Mouse (Mus musculus) frontal cortex, adult (tissue): ENCODE measurements around the gene Cd69.

ENCODE experiments used
- ATAC-seq: cut with Nextera tagmentation; 2 replicates; pipeline ENCODE4 v1.9.2; 2017; ENCODE audit warnings: mild to moderate bottlenecking, moderate library complexity, mixed read lengths; ENCODE audit not compliant: low TSS enrichment

Cd69 gene

DNA sequence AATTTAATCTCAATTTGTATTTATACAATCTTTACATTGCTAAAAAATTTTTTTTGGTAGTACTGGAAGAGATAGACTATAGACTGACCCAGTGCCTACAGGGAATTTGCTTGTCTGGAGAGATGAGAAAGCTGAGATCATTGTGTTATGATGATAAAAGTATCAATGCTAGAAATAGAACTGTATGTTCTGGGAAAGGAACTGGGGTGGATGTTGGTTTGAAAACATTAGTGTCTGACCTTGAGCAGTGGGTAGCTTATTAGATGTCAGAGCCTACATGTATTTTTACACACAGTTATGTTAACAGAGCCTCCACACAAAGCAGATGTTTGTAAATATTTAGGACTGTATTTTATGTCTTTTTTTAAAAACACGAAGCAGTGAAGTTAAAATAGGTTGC is 51.1 kb downstream of the Cd69 start:
- ATAC-seq: no peak

DNA sequence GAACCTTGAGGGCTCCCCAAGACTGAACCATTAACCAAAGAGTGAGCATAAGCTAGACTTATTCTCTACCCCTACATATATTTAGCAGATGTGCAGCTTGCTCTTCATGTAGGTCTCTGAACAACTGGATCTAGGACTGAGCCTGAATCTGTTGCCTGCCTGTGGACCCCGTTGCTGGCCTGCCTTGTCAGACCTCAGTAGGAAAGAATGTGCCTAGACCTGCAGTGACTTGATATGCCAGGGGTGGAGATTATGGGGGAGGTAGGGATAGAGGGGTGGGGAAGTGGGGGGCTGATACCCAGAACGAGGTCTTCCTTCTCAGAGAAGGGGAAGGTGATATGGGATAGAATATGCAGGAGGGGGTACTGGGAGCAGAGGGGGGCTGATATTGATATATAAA is 51.6 kb downstream of the Cd69 start:
- no peak for ATAC-seq

GRCm38 (mm10) chr6:129222188-129222800 is 52.9 kb downstream of the Cd69 start:
- no peak for ATAC-seq

GRCm38 (mm10) chr6:129221053-129221452 is 54.2 kb downstream of the Cd69 start:
- no peak for ATAC-seq

- no peak for ATAC-seq
These were observed 55.2 kb downstream of the Cd69 start for GRCm38 (mm10) chr6:129219897-129220517.

GRCm38 (mm10) chr6:129218191-129218696 is 57.0 kb downstream of the Cd69 start:
- no peak for ATAC-seq
